Mouse (Mus musculus) megakaryocyte-erythroid progenitor cell, adult 5 weeks (primary cell): ENCODE results near the gene Nek3. TPM values are rescaled to one million over a fixed set of nuclear protein-coding genes. Genes with fewer than 3 reads are reported as not detected.

Experiments used
- polyA plus RNA-seq: library from polyadenylated mRNA; stranded (reverse); fragments of >175 nt; gene quantifications from 2 replicates; pipeline ENCODE4 v1.2.3, GENCODE M21; 2012

The Nek3 gene
- 1.2 and 1.5 TPM in 2 replicates for polyA plus RNA-seq

GRCm38 (mm10) chr8:22166080-22166603 lies at the start of gene Nek3:
Nek3 (minus strand) TSS chr8:22166435.

GRCm38 (mm10) chr8:22192660-22193431 lies 26.6 kb upstream of the Nek3 start, which contains the start of gene Vps36:
Vps36 (plus strand) TSS chr8:22192809.

GRCm38 (mm10) chr8:22185431-22186397 lies 19.5 kb upstream of the Nek3 start, which contains the start of gene Ckap2:
Ckap2 (minus strand) TSS chr8:22185819.

GRCm38 (mm10) chr8:22124220-22125152 lies 41.7 kb downstream of the Nek3 start, which contains the start of gene Nek5:
Nek5 (minus strand) TSS chr8:22125053.

Other genes starting within 250 kb of the Nek3 start
- gene Defb15, start 233.7 kb downstream of the Nek3 start, polyA plus RNA-seq = not detected in 2 replicates
- not detected in 2 replicates for gene Defb35, start 228.1 kb downstream of the Nek3 start, polyA plus RNA-seq
- not detected in 2 replicates for gene Defb13, start 219.7 kb downstream of the Nek3 start, polyA plus RNA-seq
- gene Fam90a1a, start 207.7 kb downstream of the Nek3 start, polyA plus RNA-seq = not detected in 2 replicates
- gene Ccdc70, start 196.7 kb downstream of the Nek3 start, polyA plus RNA-seq = not detected in 2 replicates
- 3.3 and 3.8 TPM in 2 replicates for gene Atp7b, start 106.1 kb downstream of the Nek3 start, polyA plus RNA-seq
- gene Alg11, start 105.7 kb downstream of the Nek3 start, polyA plus RNA-seq = 0.33 and 0.53 TPM in 2 replicates
- not detected in 2 replicates for gene Nek5, start 41.4 kb downstream of the Nek3 start, polyA plus RNA-seq
- 6.6 and 8.3 TPM in 2 replicates for gene Ckap2, start 19.4 kb upstream of the Nek3 start, polyA plus RNA-seq
- 13.1 and 14.8 TPM in 2 replicates for gene Vps36, start 26.4 kb upstream of the Nek3 start, polyA plus RNA-seq
- gene Thsd1, start 60.9 kb upstream of the Nek3 start, polyA plus RNA-seq = 1.2 and 1.5 TPM in 2 replicates
- not detected in 2 replicates for gene Tpte, start 117.0 kb upstream of the Nek3 start, polyA plus RNA-seq
- 5.7 and 6.8 TPM in 2 replicates for gene Slc25a15, start 232.2 kb upstream of the Nek3 start, polyA plus RNA-seq
- 1.1 and 1.3 TPM in 2 replicates for gene Mrps31, start 244.9 kb upstream of the Nek3 start, polyA plus RNA-seq